Mouse (Mus musculus): ENCODE measurements at regions not wholly inside any gene's neighbourhood (a gene's known extent, or its start where the extent isn't known, plus 50 kb on each side); places are given as distances from the start of the nearest gene placed in this dataset.
"Not testable (repeated sequence)": the region's sequence is repeated elsewhere in the genome, so short reads cannot be mapped to it uniquely, and the experiment has no call there.

- Histone ChIP-seq H3K4me1 (ENCODE audit: control insufficient read depth in 1 of 2, insufficient read depth in 2 of 2, low read length in 2 of 2) (no peaks in the 10 kb centered on the region), H3K36me3 (ENCODE audit: control insufficient read depth in 1 of 2, insufficient read depth in 2 of 2, low read length in 2 of 2) (no peaks in the 10 kb centered on the region), H3K9me3 (replicated peaks; ENCODE audit: insufficient read depth, low read length) (no peaks in the 10 kb centered on the region), H3K27me3 (ENCODE audit: control insufficient read depth in 1 of 2, insufficient read depth in 2 of 2, low read length in 2 of 2) (no peaks in the 10 kb centered on the region), H3K27ac (ENCODE audit: control insufficient read depth, low read depth, low read length) (no peak overlapping the region), H3K9ac (ENCODE audit: control insufficient read depth, low read depth, low read length, poor library complexity, severe bottlenecking) (no peak overlapping the region), H3K79me2 (ENCODE audit: control insufficient read depth, insufficient read depth, low read length, poor library complexity) (no peaks in the 10 kb centered on the region), H3K4me3 (ENCODE audit: control insufficient read depth in 1 of 2, insufficient read depth in 1 of 2, low read depth in 2 of 2, low read length in 2 of 2) (no peak overlapping the region)
- no peak for DNase-seq (ENCODE audit: low read depth, low spot score)
- no peak for TF ChIP-seq E2F4 (IDR thresholded peaks at IDR 0.05; ENCODE audit: borderline replicate concordance, low read depth, low read length)
- no peak for TF ChIP-seq ELF1 (IDR thresholded peaks at IDR 0.05; ENCODE audit: low read depth, low read length)
- TF ChIP-seq ZKSCAN1 (IDR thresholded peaks at IDR 0.05; ENCODE audit: low read depth, low read length): no peak
Measured at GRCm38 (mm10) chr10:70843848-70844247, 188.1 kb upstream of the Phyhipl start.

GRCm38 (mm10) chr10:70842176-70842838 lies 186.5 kb upstream of the Phyhipl start:
- no peaks in the 10 kb centered on the region for H3K27me3 ChIP-seq (ENCODE audit: control insufficient read depth in 1 of 2, insufficient read depth in 2 of 2, low read length in 2 of 2)
- no peak overlapping the region for H3K4me3 ChIP-seq (ENCODE audit: control insufficient read depth in 1 of 2, insufficient read depth in 1 of 2, low read depth in 2 of 2, low read length in 2 of 2)
- H3K9ac ChIP-seq (ENCODE audit: control insufficient read depth, low read depth, low read length, poor library complexity, severe bottlenecking): no peak overlapping the region
- no peak for DNase-seq (ENCODE audit: low read depth, low spot score)
- H3K36me3 ChIP-seq (ENCODE audit: control insufficient read depth in 1 of 2, insufficient read depth in 2 of 2, low read length in 2 of 2): no peaks in the 10 kb centered on the region
- no peaks in the 10 kb centered on the region for H3K79me2 ChIP-seq (ENCODE audit: control insufficient read depth, insufficient read depth, low read length, poor library complexity)
- no peak overlapping the region for H3K27ac ChIP-seq (ENCODE audit: control insufficient read depth, low read depth, low read length)
- no peaks in the 10 kb centered on the region for H3K9me3 ChIP-seq (replicated peaks; ENCODE audit: insufficient read depth, low read length)
- TF ChIP-seq TCF12 (IDR thresholded peaks at IDR 0.05; ENCODE audit: low read depth, low read length) (no peak), ELF1 (IDR thresholded peaks at IDR 0.05; ENCODE audit: low read depth, low read length) (no peak)
- H3K4me1 ChIP-seq (ENCODE audit: control insufficient read depth in 1 of 2, insufficient read depth in 2 of 2, low read length in 2 of 2): no peaks in the 10 kb centered on the region

- H3K36me3 ChIP-seq (ENCODE audit: control insufficient read depth in 1 of 2, insufficient read depth in 2 of 2, low read length in 2 of 2); H3K4me1 ChIP-seq (ENCODE audit: control insufficient read depth in 1 of 2, insufficient read depth in 2 of 2, low read length in 2 of 2); H3K27ac ChIP-seq (ENCODE audit: control insufficient read depth, low read depth, low read length); DNase-seq (ENCODE audit: low read depth, low spot score); H3K4me3 ChIP-seq (ENCODE audit: control insufficient read depth in 1 of 2, insufficient read depth in 1 of 2, low read depth in 2 of 2, low read length in 2 of 2); H3K9ac ChIP-seq (ENCODE audit: control insufficient read depth, low read depth, low read length, poor library complexity, severe bottlenecking); H3K79me2 ChIP-seq (ENCODE audit: control insufficient read depth, insufficient read depth, low read length, poor library complexity); H3K27me3 ChIP-seq (ENCODE audit: control insufficient read depth in 1 of 2, insufficient read depth in 2 of 2, low read length in 2 of 2); H3K9me3 ChIP-seq (replicated peaks; ENCODE audit: insufficient read depth, low read length): not testable (repeated sequence)
Measured at GRCm38 (mm10) chr10:70841179-70841578, 185.4 kb upstream of the Phyhipl start.

- no peaks in the 10 kb centered on the region for H3K36me3 ChIP-seq (ENCODE audit: control insufficient read depth in 1 of 2, insufficient read depth in 2 of 2, low read length in 2 of 2)
- H3K27ac ChIP-seq (ENCODE audit: control insufficient read depth, low read depth, low read length): no peak overlapping the region
- H3K27me3 ChIP-seq (ENCODE audit: control insufficient read depth in 1 of 2, insufficient read depth in 2 of 2, low read length in 2 of 2): no peaks in the 10 kb centered on the region
- no peaks in the 10 kb centered on the region for H3K4me1 ChIP-seq (ENCODE audit: control insufficient read depth in 1 of 2, insufficient read depth in 2 of 2, low read length in 2 of 2)
- no peak overlapping the region for H3K9ac ChIP-seq (ENCODE audit: control insufficient read depth, low read depth, low read length, poor library complexity, severe bottlenecking)
- H3K9me3 ChIP-seq (replicated peaks; ENCODE audit: insufficient read depth, low read length): no peaks in the 10 kb centered on the region
- H3K4me3 ChIP-seq (ENCODE audit: control insufficient read depth in 1 of 2, insufficient read depth in 1 of 2, low read depth in 2 of 2, low read length in 2 of 2): no peak overlapping the region
- TF ChIP-seq MAFK (IDR thresholded peaks at IDR 0.05; ENCODE audit: borderline replicate concordance, low read depth, low read length): no peak
- no peak for TF ChIP-seq CHD2 (IDR thresholded peaks at IDR 0.05; ENCODE audit: low read length)
- no peak for TF ChIP-seq ZKSCAN1 (IDR thresholded peaks at IDR 0.05; ENCODE audit: low read depth, low read length)
- no peak for TF ChIP-seq POLR2AphosphoS5 (IDR thresholded peaks at IDR 0.05; ENCODE audit: borderline replicate concordance, low read depth, low read length)
- no peak for TF ChIP-seq TCF12 (IDR thresholded peaks at IDR 0.05; ENCODE audit: low read depth, low read length)
- no peak for TF ChIP-seq NELFE (IDR thresholded peaks at IDR 0.05; ENCODE audit: low read depth, low read length)
- TF ChIP-seq BHLHE40 (IDR thresholded peaks at IDR 0.05; ENCODE audit: borderline replicate concordance, low read depth, low read length): no peak
- TF ChIP-seq RCOR1 (IDR thresholded peaks at IDR 0.05; ENCODE audit: low read depth, low read length): no peak
- no peak for TF ChIP-seq ZC3H11A (IDR thresholded peaks at IDR 0.05; ENCODE audit: low read depth, low read length)
- TF ChIP-seq CHD1 (IDR thresholded peaks at IDR 0.05; ENCODE audit: low read depth, low read length): no peak
- no peak for TF ChIP-seq MYC (IDR thresholded peaks at IDR 0.05; ENCODE audit: low read depth, low read length)
- TF ChIP-seq TBP (IDR thresholded peaks at IDR 0.05; ENCODE audit: low read depth, low read length): no peak
- no peak for TF ChIP-seq MAX (IDR thresholded peaks at IDR 0.05; ENCODE audit: low read length)
- no peak for TF ChIP-seq MEF2A (IDR thresholded peaks at IDR 0.05; ENCODE audit: extremely low read depth, insufficient replicate concordance, low read depth, low read length, poor library complexity, severe bottlenecking)
- no peak for DNase-seq (ENCODE audit: low read depth, low spot score)
- no peaks in the 10 kb centered on the region for H3K79me2 ChIP-seq (ENCODE audit: control insufficient read depth, insufficient read depth, low read length, poor library complexity)
Measured at GRCm38 (mm10) chr10:70838147-70838546, 182.4 kb upstream of the Phyhipl start.

All from MEL (cell line).